Mouse (Mus musculus): ENCODE results near the gene Gm49354. TPM values are rescaled to one million over a fixed set of nuclear protein-coding genes. Genes with fewer than 3 reads are reported as not detected.
"Not testable (repeated sequence)": the region's sequence is repeated elsewhere in the genome, so short reads cannot be mapped to it uniquely, and the experiment has no call there.

The Gm49354 gene
- polyA plus RNA-seq, 1 experiment: not detected

DNA sequence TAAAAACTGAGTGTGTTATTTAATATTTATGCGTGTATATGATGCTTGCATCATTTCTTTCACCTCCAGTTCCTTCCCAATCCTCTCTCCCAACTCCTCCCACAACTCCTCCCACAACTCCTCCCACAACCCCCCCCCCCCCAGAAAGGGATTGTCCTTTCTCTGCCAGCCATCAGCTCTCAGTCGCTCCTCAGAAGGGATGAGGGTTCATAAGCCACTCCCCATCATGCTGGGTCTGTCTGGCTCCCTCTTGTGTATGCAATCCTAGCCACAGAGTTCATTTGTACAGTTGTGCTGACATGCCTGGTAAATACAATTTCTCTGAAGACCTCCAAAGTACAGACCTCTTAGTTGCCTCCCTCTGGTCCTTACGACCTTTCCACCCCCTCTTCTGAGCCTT is 46.9 kb downstream of the Gm49354 start:
- no peaks in the 10 kb centered on the region for H3K36me3 ChIP-seq (ENCODE audit: control insufficient read depth, insufficient read depth)
- peaks cover 9% of the 10 kb centered on the region for H3K27me3 ChIP-seq (ENCODE audit: control insufficient read depth, insufficient read depth, insufficient read length)
- no peak overlapping the region for H3ac ChIP-seq (ENCODE audit: control insufficient read depth, insufficient read length, low read depth)
- no peaks in the 10 kb centered on the region for H3K79me3 ChIP-seq (ENCODE audit: low read depth)
- H3K4me3 ChIP-seq (ENCODE audit: insufficient read depth, poor library complexity, severe bottlenecking): no peak overlapping the region
- TF ChIP-seq FOSL1 (IDR thresholded peaks at IDR 0.05; ENCODE audit: insufficient read depth, low read length, poor library complexity, severe bottlenecking) (no peak), CEBPB (IDR thresholded peaks at IDR 0.05; ENCODE audit: low read depth) (no peak), MYOG (IDR thresholded peaks at IDR 0.05; ENCODE audit: control insufficient read depth, extremely low read depth, insufficient read length) (no peak), MAX (IDR thresholded peaks at IDR 0.05) (no peak), MYOD1 (IDR thresholded peaks at IDR 0.05; ENCODE audit: control insufficient read depth, insufficient read length, low read depth) (no peak), CTCF (IDR thresholded peaks at IDR 0.05; ENCODE audit: control insufficient read depth, insufficient read depth, insufficient read length) (no peak), USF1 (IDR thresholded peaks at IDR 0.05; ENCODE audit: low read depth) (no peak)
- no peaks in the 10 kb centered on the region for H3K79me2 ChIP-seq (ENCODE audit: control insufficient read depth, insufficient read depth)

DNA sequence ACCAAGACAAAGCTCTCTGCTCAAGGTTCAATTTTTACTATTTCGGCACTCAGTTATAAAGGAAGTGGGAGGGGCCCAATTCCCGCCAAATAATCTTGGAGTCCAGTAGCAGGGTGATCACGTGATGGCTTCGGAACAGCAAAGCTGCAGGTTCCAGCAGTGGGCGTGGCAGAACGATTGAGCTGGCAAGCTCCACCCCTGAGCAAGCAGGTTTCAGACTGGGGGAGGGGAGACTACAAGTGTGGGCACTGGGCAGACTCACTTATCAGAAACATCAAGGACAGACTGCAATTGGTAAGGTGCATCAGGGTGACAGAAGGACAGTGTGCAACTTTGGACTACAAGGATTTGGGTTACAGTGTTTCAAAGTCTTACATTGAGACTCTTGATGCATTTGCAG is 47.7 kb downstream of the Gm49354 start:
- not testable (repeated sequence) for H3K79me2 ChIP-seq (ENCODE audit: control insufficient read depth, insufficient read depth); H3K79me3 ChIP-seq (ENCODE audit: low read depth); H3K36me3 ChIP-seq (ENCODE audit: control insufficient read depth, insufficient read depth); H3K4me3 ChIP-seq (ENCODE audit: insufficient read depth, poor library complexity, severe bottlenecking); H3ac ChIP-seq (ENCODE audit: control insufficient read depth, insufficient read length, low read depth)
- peaks cover 13% of the 10 kb centered on the region for H3K27me3 ChIP-seq (ENCODE audit: control insufficient read depth, insufficient read depth, insufficient read length)

DNA sequence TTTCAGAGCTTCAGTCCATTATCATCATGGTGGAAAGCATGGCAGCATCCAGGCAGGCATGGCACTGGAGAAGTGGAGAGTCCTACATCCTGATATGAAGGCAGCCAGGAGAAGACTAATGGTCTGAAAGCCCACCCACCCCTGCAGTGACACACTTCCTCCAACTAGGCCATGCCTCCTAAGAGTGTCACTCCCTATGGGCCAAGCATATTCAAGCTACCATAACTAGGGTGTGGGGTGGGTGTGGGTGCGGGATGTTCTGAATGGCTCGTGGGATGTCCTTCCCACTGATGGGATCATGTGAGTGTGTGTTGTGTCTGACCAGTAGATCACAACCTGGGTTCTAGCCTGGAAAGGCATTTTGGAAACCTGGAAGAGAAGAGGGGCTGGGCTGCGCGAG is 48.1 kb downstream of the Gm49354 start:
- Histone ChIP-seq H3K27me3 (ENCODE audit: control insufficient read depth, insufficient read depth, insufficient read length) (peaks cover 15% of the 10 kb centered on the region), H3ac (ENCODE audit: control insufficient read depth, insufficient read length, low read depth) (no peak overlapping the region), H3K79me2 (ENCODE audit: control insufficient read depth, insufficient read depth) (no peaks in the 10 kb centered on the region), H3K36me3 (ENCODE audit: control insufficient read depth, insufficient read depth) (no peaks in the 10 kb centered on the region), H3K4me3 (ENCODE audit: insufficient read depth, poor library complexity, severe bottlenecking) (no peak overlapping the region), H3K79me3 (ENCODE audit: low read depth) (no peaks in the 10 kb centered on the region)
- TF ChIP-seq FOSL1 (IDR thresholded peaks at IDR 0.05; ENCODE audit: insufficient read depth, low read length, poor library complexity, severe bottlenecking) (no peak), MYOG (IDR thresholded peaks at IDR 0.05; ENCODE audit: control insufficient read depth, extremely low read depth, insufficient read length) (no peak), CEBPB (IDR thresholded peaks at IDR 0.05; ENCODE audit: low read depth) (no peak), CTCF (IDR thresholded peaks at IDR 0.05; ENCODE audit: control insufficient read depth, insufficient read depth, insufficient read length) (no peak), MYOD1 (IDR thresholded peaks at IDR 0.05; ENCODE audit: control insufficient read depth, insufficient read length, low read depth) (no peak), MAX (IDR thresholded peaks at IDR 0.05) (no peak), USF1 (IDR thresholded peaks at IDR 0.05; ENCODE audit: low read depth) (no peak)

DNA sequence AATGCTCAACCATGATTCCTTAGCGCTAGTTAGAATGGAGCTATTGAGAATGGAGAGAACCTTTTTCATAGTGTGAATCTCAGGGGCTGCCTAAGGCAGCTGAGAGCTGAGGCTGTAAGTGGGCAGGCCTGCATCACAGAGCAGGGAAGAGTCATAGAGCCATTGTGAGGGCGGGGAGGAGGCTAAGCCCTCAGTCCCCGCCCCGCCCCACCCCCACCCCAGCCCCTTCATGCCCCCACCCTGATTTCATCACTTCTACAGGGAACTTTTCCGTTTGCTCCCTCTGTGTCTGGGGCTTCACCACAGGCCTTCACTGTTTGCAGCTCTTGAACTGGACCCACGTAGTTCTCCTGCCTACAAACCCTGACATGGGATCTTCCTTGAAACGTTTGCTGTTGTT is 50.4 kb downstream of the Gm49354 start, which contains the start of gene Spata31d1d:
Spata31d1d (minus strand) TSS at position 101 of the 400 bp plus-strand sequence.
- TF ChIP-seq MYOD1 (IDR thresholded peaks at IDR 0.05; ENCODE audit: control insufficient read depth, insufficient read length, low read depth): no peak
- no peak for TF ChIP-seq MYOG (IDR thresholded peaks at IDR 0.05; ENCODE audit: control insufficient read depth, extremely low read depth, insufficient read length)
- TF ChIP-seq FOSL1 (IDR thresholded peaks at IDR 0.05; ENCODE audit: insufficient read depth, low read length, poor library complexity, severe bottlenecking): no peak
- TF ChIP-seq CEBPB (IDR thresholded peaks at IDR 0.05; ENCODE audit: low read depth): no peak
- no peak for TF ChIP-seq CTCF (IDR thresholded peaks at IDR 0.05; ENCODE audit: control insufficient read depth, insufficient read depth, insufficient read length)
- H3K79me2 ChIP-seq (ENCODE audit: control insufficient read depth, insufficient read depth): no peaks in the 10 kb centered on the region
- no peaks in the 10 kb centered on the region for H3K36me3 ChIP-seq (ENCODE audit: control insufficient read depth, insufficient read depth)
- H3K27me3 ChIP-seq (ENCODE audit: control insufficient read depth, insufficient read depth, insufficient read length): peaks cover 22% of the 10 kb centered on the region
- H3ac ChIP-seq (ENCODE audit: control insufficient read depth, insufficient read length, low read depth): no peak within 1 kb of the TSS
- H3K79me3 ChIP-seq (ENCODE audit: low read depth): no peaks in the 10 kb centered on the region
- no peak within 1 kb of the TSS for H3K4me3 ChIP-seq (ENCODE audit: insufficient read depth, poor library complexity, severe bottlenecking)

DNA sequence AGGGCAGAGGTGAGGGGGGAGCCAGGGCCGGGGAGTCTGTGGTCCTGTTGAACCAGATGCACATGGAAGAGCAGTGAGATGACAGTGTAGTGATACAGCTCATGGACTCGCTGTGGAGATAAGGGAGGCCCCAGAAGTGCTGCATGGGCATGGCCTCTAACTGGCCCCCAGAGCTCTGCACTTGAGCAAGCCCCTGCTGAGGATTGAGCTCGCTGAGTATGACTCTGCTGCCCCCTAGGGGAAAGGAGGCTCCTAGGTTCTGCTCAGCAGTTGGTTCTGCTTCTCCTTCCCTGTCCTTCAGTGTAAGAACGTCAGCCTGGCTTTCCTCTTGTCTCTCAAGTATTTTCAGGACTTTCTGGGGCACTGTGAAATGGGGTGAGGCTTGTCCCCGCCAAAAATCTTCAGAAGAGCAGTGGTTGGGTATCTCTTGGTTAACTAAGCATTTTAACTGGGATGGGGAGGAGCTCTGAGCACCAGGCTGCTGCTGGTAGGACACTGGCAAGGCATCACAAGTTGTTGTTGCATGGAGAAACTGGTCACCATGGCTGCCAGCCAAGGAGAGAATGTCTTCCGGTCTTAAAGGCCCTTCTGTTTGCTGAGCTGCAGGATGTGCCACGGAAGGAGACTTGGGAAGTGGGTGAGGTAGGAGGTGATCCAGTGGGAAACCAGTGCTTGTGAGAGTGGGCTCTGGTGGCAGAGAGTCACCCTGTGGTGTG is 53.5 kb downstream of the Gm49354 start:
- H3K27me3 ChIP-seq (ENCODE audit: control insufficient read depth, insufficient read depth, insufficient read length): peaks cover 52% of the 10 kb centered on the region
- H3K36me3 ChIP-seq (ENCODE audit: control insufficient read depth, insufficient read depth): no peaks in the 10 kb centered on the region
- no peak overlapping the region for H3ac ChIP-seq (ENCODE audit: control insufficient read depth, insufficient read length, low read depth)
- TF ChIP-seq MAX (IDR thresholded peaks at IDR 0.05): no peak
- TF ChIP-seq CEBPB (IDR thresholded peaks at IDR 0.05; ENCODE audit: low read depth): no peak
- TF ChIP-seq FOSL1 (IDR thresholded peaks at IDR 0.05; ENCODE audit: insufficient read depth, low read length, poor library complexity, severe bottlenecking): no peak
- peak; percentile 85 for TF ChIP-seq CTCF (IDR thresholded peaks at IDR 0.05; ENCODE audit: control insufficient read depth, insufficient read depth, insufficient read length)
- no peak for TF ChIP-seq MYOG (IDR thresholded peaks at IDR 0.05; ENCODE audit: control insufficient read depth, extremely low read depth, insufficient read length)
- no peak for TF ChIP-seq MYOD1 (IDR thresholded peaks at IDR 0.05; ENCODE audit: control insufficient read depth, insufficient read length, low read depth)
- TF ChIP-seq USF1 (IDR thresholded peaks at IDR 0.05; ENCODE audit: low read depth): no peak
- no peaks in the 10 kb centered on the region for H3K79me2 ChIP-seq (ENCODE audit: control insufficient read depth, insufficient read depth)
- H3K79me3 ChIP-seq (ENCODE audit: low read depth): no peaks in the 10 kb centered on the region
- H3K4me3 ChIP-seq (ENCODE audit: insufficient read depth, poor library complexity, severe bottlenecking): no peak overlapping the region
